Mouse (Mus musculus) MEL-GATA-1-ER (cell line): Measurements from ENCODE around the gene Cdkal1.

Experiments
- DNase-seq: peaks from one replicate; pipeline ENCODE4 v3.0.0-alpha.2; 2012; ENCODE audit warnings: low read depth; ENCODE audit errors: extremely low read depth

Cdkal1 gene

GRCm38 (mm10) chr13:29356158-29356485 is 499.4 kb downstream of the Cdkal1 start:
- DNase-seq: no peak

- no peak for DNase-seq
Observed at GRCm38 (mm10) chr13:29355484-29356157, 499.9 kb downstream of the Cdkal1 start.

GRCm38 (mm10) chr13:29354943-29355342 is 500.5 kb downstream of the Cdkal1 start:
- no peak for DNase-seq

GRCm38 (mm10) chr13:29353888-29354415 is 501.5 kb downstream of the Cdkal1 start:
- no peak for DNase-seq

- no peak for DNase-seq
Observed at GRCm38 (mm10) chr13:29351023-29351684, 504.3 kb downstream of the Cdkal1 start.

- DNase-seq: no peak
Observed at GRCm38 (mm10) chr13:29350004-29350403, 505.5 kb downstream of the Cdkal1 start.

GRCm38 (mm10) chr13:29349386-29349961 is 506.0 kb downstream of the Cdkal1 start:
- DNase-seq: no peak

- DNase-seq: no peak
Observed at GRCm38 (mm10) chr13:29348331-29348730, 507.1 kb downstream of the Cdkal1 start.

- no peak for DNase-seq
Observed at GRCm38 (mm10) chr13:29332640-29333412, 522.6 kb downstream of the Cdkal1 start.

- DNase-seq: no peak
Observed at GRCm38 (mm10) chr13:29325946-29326345, 529.5 kb downstream of the Cdkal1 start.

- DNase-seq: no peak
Observed at GRCm38 (mm10) chr13:29320421-29320820, 535.1 kb downstream of the Cdkal1 start.

- no peak for DNase-seq
Observed at GRCm38 (mm10) chr13:29317703-29318102, 537.8 kb downstream of the Cdkal1 start.

- DNase-seq: no peak
Observed at GRCm38 (mm10) chr13:29316271-29316670, 539.2 kb downstream of the Cdkal1 start.

GRCm38 (mm10) chr13:29312026-29312425 is 543.4 kb downstream of the Cdkal1 start:
- DNase-seq: no peak

- DNase-seq: no peak
Observed at GRCm38 (mm10) chr13:29307420-29307819, 548.1 kb downstream of the Cdkal1 start.

- DNase-seq: no peak
Observed at GRCm38 (mm10) chr13:29292608-29293240, 562.8 kb downstream of the Cdkal1 start.

GRCm38 (mm10) chr13:29290569-29290968 is 564.9 kb downstream of the Cdkal1 start:
- no peak for DNase-seq

GRCm38 (mm10) chr13:29285058-29285457 is 570.4 kb downstream of the Cdkal1 start:
- DNase-seq: no peak

- no peak for DNase-seq
Observed at GRCm38 (mm10) chr13:29281556-29281955, 573.9 kb downstream of the Cdkal1 start.

GRCm38 (mm10) chr13:29278156-29278555 is 577.3 kb downstream of the Cdkal1 start:
- DNase-seq: no peak

- no peak for DNase-seq
Observed at GRCm38 (mm10) chr13:29274296-29274695, 581.2 kb downstream of the Cdkal1 start.
